Mouse (Mus musculus) right cerebral cortex, postnatal 14 days (tissue): ENCODE measurements around the gene Phlda2.

Source experiments
- DNase-seq: peaks from one replicate; pipeline ENCODE4 v3.0.0; 2022

Gene Phlda2

GRCm38 (mm10) chr7:143501643-143502417 lies 1.1 kb downstream of the Phlda2 start:
- peak; percentile 33 for DNase-seq

- no peak for DNase-seq
Measured at GRCm38 (mm10) chr7:143500912-143501311, 2.0 kb downstream of the Phlda2 start.

- DNase-seq = no peak
Measured at GRCm38 (mm10) chr7:143498584-143498983, 4.4 kb downstream of the Phlda2 start.

GRCm38 (mm10) chr7:143495104-143495961 lies 7.6 kb downstream of the Phlda2 start:
- DNase-seq = no peak

GRCm38 (mm10) chr7:143493616-143494126 lies 9.3 kb downstream of the Phlda2 start:
- no peak for DNase-seq

GRCm38 (mm10) chr7:143489735-143490134 lies 13.2 kb downstream of the Phlda2 start:
- DNase-seq = no peak

GRCm38 (mm10) chr7:143482541-143482940 lies 20.4 kb downstream of the Phlda2 start:
- DNase-seq = no peak

GRCm38 (mm10) chr7:143481806-143482387 lies 21.1 kb downstream of the Phlda2 start:
- no peak for DNase-seq

- DNase-seq = peak; percentile 76
Measured at GRCm38 (mm10) chr7:143480498-143480897, 22.5 kb downstream of the Phlda2 start.

- no peak for DNase-seq
Measured at GRCm38 (mm10) chr7:143477800-143478199, 25.1 kb downstream of the Phlda2 start.

GRCm38 (mm10) chr7:143476702-143477335 lies 26.1 kb downstream of the Phlda2 start:
- no peak for DNase-seq

- no peak for DNase-seq
Measured at GRCm38 (mm10) chr7:143475876-143476275, 27.1 kb downstream of the Phlda2 start.

- DNase-seq = no peak
Measured at GRCm38 (mm10) chr7:143474811-143475210, 28.1 kb downstream of the Phlda2 start.

GRCm38 (mm10) chr7:143473347-143474101 lies 29.4 kb downstream of the Phlda2 start, which contains the start of gene Slc22a18:
Gene Slc22a18 (plus strand): TSS chr7:143473736.
- no peak for DNase-seq

GRCm38 (mm10) chr7:143469946-143470345 lies 33.0 kb downstream of the Phlda2 start:
- DNase-seq = peak; percentile 82

- DNase-seq = no peak
Measured at GRCm38 (mm10) chr7:143467714-143468113, 35.2 kb downstream of the Phlda2 start.

GRCm38 (mm10) chr7:143466099-143466677 lies 36.8 kb downstream of the Phlda2 start:
- DNase-seq = peak; percentile 82

- DNase-seq = peak; percentile 37
Measured at GRCm38 (mm10) chr7:143464811-143465560, 38.0 kb downstream of the Phlda2 start.

- peak; percentile 77 for DNase-seq
Measured at GRCm38 (mm10) chr7:143463865-143464415, 39.0 kb downstream of the Phlda2 start.

GRCm38 (mm10) chr7:143462516-143462915 lies 40.4 kb downstream of the Phlda2 start:
- DNase-seq = no peak
